Mouse (Mus musculus) kidney, adult 2 months (tissue): ENCODE measurements around the gene Chtf18. TPM values are rescaled to one million over a fixed set of nuclear protein-coding genes. Genes with fewer than 3 reads are reported as not detected.

Source experiments
- DNase-seq: peaks from one replicate; pipeline ENCODE4 v3.0.0; 2021
- H3K27ac ChIP-seq: fragments of 200-500 bp; 2 replicates; pipeline ENCODE4 v1.5.1; 2012; ENCODE audit warnings: low read depth, low read length, control low read depth, inconsistent platforms; ENCODE audit not compliant: insufficient read depth
- H3K27me3 ChIP-seq: fragments of 200-500 bp; replicated peaks from 2 replicates; pipeline ENCODE4 v1.6.1; 2012; ENCODE audit warnings: mild to moderate bottlenecking, moderate library complexity, low read length, inconsistent platforms; ENCODE audit not compliant: control insufficient read depth, insufficient read depth
- H3K36me3 ChIP-seq: fragments of 200-500 bp; 2 replicates; pipeline ENCODE4 v1.6.1; 2012; ENCODE audit warnings: mild to moderate bottlenecking, moderate library complexity, low read length, inconsistent platforms; ENCODE audit not compliant: control insufficient read depth, insufficient read depth
- H3K4me1 ChIP-seq: fragments of 200-500 bp; 2 replicates; pipeline ENCODE4 v1.6.1; 2011; ENCODE audit warnings: low read length; ENCODE audit not compliant: control insufficient read depth, insufficient read depth
- H3K4me3 ChIP-seq: fragments of 200-500 bp; 2 replicates; pipeline ENCODE4 v1.5.1; 2011; ENCODE audit warnings: mild to moderate bottlenecking, low read depth, low read length, control low read depth; ENCODE audit not compliant: insufficient read depth
- CTCF ChIP-seq: fragments of 200-500 bp; conservative IDR thresholded peaks from 2 replicates; pipeline ENCODE4 v1.5.1; 2011; ENCODE audit warnings: low read depth, mild to moderate bottlenecking, control low read depth, low read length, moderate library complexity, mixed read lengths; ENCODE audit not compliant: insufficient read depth, insufficient read length
- POLR2A ChIP-seq: fragments of 200-500 bp; IDR thresholded peaks from one replicate; pipeline ENCODE4 v1.6.1; 2011; ENCODE audit warnings: low read depth, low read length, control low read depth
- WGBS: fragments of 180-500 bp; shearing (Covaris S2); methylation state at CpG from one replicate; pipeline ENCODE4 v1.1.7; 2018; 5-methylcytosine and 5-hydroxymethylcytosine counted together
- polyA plus RNA-seq: library from polyadenylated mRNA; depleted of rRNA; stranded (reverse); fragments of >200 nt; gene quantifications from 2 replicates; pipeline ENCODE4 v1.2.3, GENCODE M21; 2012; rRNA removed

Chtf18 gene
- polyA plus RNA-seq = 0.75 and 1.5 TPM in 2 replicates

- no peak within 1 kb of the TSS for H3K27ac ChIP-seq
Observed at GRCm38 (mm10) chr17:25727265-25728008, at the start of gene Chtf18, which contains the start of gene Rpusd1. Gene Chtf18, minus strand, starts transcription at chr17:25727419. Gene Rpusd1, plus strand, starts transcription at chr17:25727670.

GRCm38 (mm10) chr17:25775318-25776062, 48.3 kb upstream of the Chtf18 start:
- TF ChIP-seq POLR2A = no peak
- no peak for TF ChIP-seq CTCF
- H3K4me3 ChIP-seq = no peak overlapping the region
- DNase-seq = peak; percentile 69
- no peak overlapping the region for H3K27ac ChIP-seq
- no peaks in the 10 kb centered on the region for H3K36me3 ChIP-seq
- peaks cover 4% of the 10 kb centered on the region; the same call in 1 of the 2 replicates for H3K4me1 ChIP-seq
- 43% methylated on average over 10 of the region's 10 CpGs for WGBS
- H3K27me3 ChIP-seq = no peaks in the 10 kb centered on the region

More at GRCm38 (mm10) chr17:25727265-25728008, at the start of gene Chtf18, which contains the start of gene Rpusd1:
- DNase-seq = peak; percentile 100
- under 1% methylated on average over 37 of the region's 37 CpGs for WGBS
- TF ChIP-seq POLR2A = peak; percentile 40
- no peak for TF ChIP-seq CTCF
- H3K36me3 ChIP-seq = no peaks in the 10 kb centered on the region
- H3K27me3 ChIP-seq = no peaks in the 10 kb centered on the region
- peaks cover 4% of the 10 kb centered on the region; the same call in 1 of the 2 replicates for H3K4me1 ChIP-seq
- H3K4me3 ChIP-seq = peak within 1 kb of the TSS; percentile 55

- TF ChIP-seq POLR2A (peak; percentile 65), CTCF (peak; percentile 96)
- Histone ChIP-seq H3K27ac (peak within 1 kb of the TSS; percentile 63), H3K4me1 (peaks cover 4% of the 10 kb centered on the region; the same call in 1 of the 2 replicates), H3K36me3 (no peaks in the 10 kb centered on the region), H3K4me3 (peak within 1 kb of the TSS; percentile 72), H3K27me3 (no peaks in the 10 kb centered on the region)
- peak; percentile 98 for DNase-seq
- under 1% methylated on average over 37 of the region's 37 CpGs for WGBS
Observed at GRCm38 (mm10) chr17:25773549-25774120, 46.4 kb upstream of the Chtf18 start, which contains the start of gene Narfl. Gene Narfl, plus strand, starts transcription at chr17:25773776.

- H3K27me3 ChIP-seq = no peaks in the 10 kb centered on the region
- TF ChIP-seq CTCF (no peak), POLR2A (no peak)
- 0 out of 2 replicates have a peak, but pooled peaks cover 3% of the 10 kb centered on the region for H3K4me1 ChIP-seq
- H3K27ac ChIP-seq = no peak overlapping the region
- whole genome bisulfite sequencing = 45% methylated on average over 9 of the region's 9 CpGs
- no peak for DNase-seq
- no peaks in the 10 kb centered on the region for H3K36me3 ChIP-seq
- H3K4me3 ChIP-seq = no peak overlapping the region
Observed at GRCm38 (mm10) chr17:25769331-25769730, 42.1 kb upstream of the Chtf18 start.

- TF ChIP-seq CTCF = no peak
- TF ChIP-seq POLR2A = no peak
- no peak for DNase-seq
- 62% methylated on average over 5 of the region's 5 CpGs for WGBS
- H3K27me3 ChIP-seq = no peaks in the 10 kb centered on the region
- no peaks in the 10 kb centered on the region for H3K4me1 ChIP-seq
- H3K27ac ChIP-seq = no peak overlapping the region
- H3K4me3 ChIP-seq = no peak overlapping the region
- no peaks in the 10 kb centered on the region for H3K36me3 ChIP-seq
Observed at GRCm38 (mm10) chr17:25765886-25766285, 38.7 kb upstream of the Chtf18 start.

GRCm38 (mm10) chr17:25762591-25762990, 35.4 kb upstream of the Chtf18 start:
- H3K4me3 ChIP-seq = no peak overlapping the region
- no peak overlapping the region for H3K27ac ChIP-seq
- TF ChIP-seq CTCF (no peak), POLR2A (no peak)
- H3K36me3 ChIP-seq = no peaks in the 10 kb centered on the region
- H3K27me3 ChIP-seq = no peaks in the 10 kb centered on the region
- 43% methylated on average over 3 of the region's 3 CpGs for WGBS
- DNase-seq = no peak
- H3K4me1 ChIP-seq = no peaks in the 10 kb centered on the region
